Mouse (Mus musculus) bone marrow macrophage, adult 2 months (primary cell): ENCODE data around the gene Ier5l.

Experiments used
- CTCF ChIP-seq: IDR thresholded peaks from 2 replicates; pipeline ENCODE4 v1.5.1; 2012; ENCODE audit warnings: low read depth, mild to moderate bottlenecking, low read length, moderate library complexity
- POLR2A ChIP-seq: IDR thresholded peaks from 2 replicates; pipeline ENCODE4 v1.6.1; 2012; ENCODE audit warnings: mild to moderate bottlenecking, low read depth, low read length, borderline replicate concordance

- no peak for TF ChIP-seq CTCF
- no peak for TF ChIP-seq POLR2A
These were observed 5.0 kb downstream of the Ier5l start for GRCm38 (mm10) chr2:30469009-30469408.
